Mouse (Mus musculus) midbrain, embryonic 12.5 days (tissue): Measurements from ENCODE around the gene Rab20. TPM values are rescaled to one million over a fixed set of nuclear protein-coding genes. Genes with fewer than 3 reads are reported as not detected.
A peak's percentile ranks its signal among the peaks of the same experiment; 100 is the strongest.

Source experiments
- ATAC-seq: fragments of 200-750 bp; cut with Nextera tagmentation; 2 replicates; pipeline ENCODE4 v1.8.0; 2017; ENCODE audit warnings: low read depth, moderate TSS enrichment, moderate library complexity; ENCODE audit not compliant: low FRiP score
- H3K27ac ChIP-seq: fragments of 300-500 bp; sonication (generic); replicated peaks from 2 replicates; pipeline ENCODE4 v1.5.1; 2016; ENCODE audit warnings: mild to moderate bottlenecking
- H3K27me3 ChIP-seq: fragments of 300-500 bp; sonication (generic); 2 replicates; pipeline ENCODE4 v1.6.1; 2016; ENCODE audit warnings: mild to moderate bottlenecking
- H3K36me3 ChIP-seq: fragments of 300-500 bp; sonication (generic); 2 replicates; pipeline ENCODE4 v1.6.1; 2016
- H3K4me1 ChIP-seq: fragments of 300-500 bp; sonication (generic); 2 replicates; pipeline ENCODE4 v1.6.1; 2016
- H3K4me2 ChIP-seq: fragments of 300-500 bp; sonication (generic); replicated peaks from 2 replicates; pipeline ENCODE4 v1.6.1; 2016; ENCODE audit warnings: mild to moderate bottlenecking, moderate library complexity
- H3K4me3 ChIP-seq: fragments of 300-500 bp; sonication (generic); 2 replicates; pipeline ENCODE4 v1.5.1; 2016; ENCODE audit warnings: mild to moderate bottlenecking
- H3K9ac ChIP-seq: fragments of 300-500 bp; sonication (generic); replicated peaks from 2 replicates; pipeline ENCODE4 v1.6.1; 2016; ENCODE audit warnings: mild to moderate bottlenecking, moderate library complexity
- H3K9me3 ChIP-seq: fragments of 300-500 bp; sonication (generic); 2 replicates; pipeline ENCODE4 v1.6.1; 2016; ENCODE audit warnings: mild to moderate bottlenecking
- WGBS: fragments of 180-500 bp; shearing (Covaris S2); methylation state at CpG from one replicate; pipeline ENCODE4 v1.1.7; 2016; 5-methylcytosine and 5-hydroxymethylcytosine counted together
- polyA plus RNA-seq: library from polyadenylated mRNA; unstranded; fragments of >200 nt; fragmentation: Nextera tagmentation; extraction: Ambion mirVana; gene quantifications from 2 replicates; pipeline ENCODE4 v1.2.1, GENCODE M21; 2016

Rab20 gene
- polyA plus RNA-seq, 1 experiment from 2014 or later = 0.50 TPM

GRCm38 (mm10) chr8:11419232-11419631, 59.3 kb downstream of the Rab20 start:
- WGBS = 40% methylated on average over 6 of the region's 6 CpGs
- Histone ChIP-seq H3K27ac (no peak overlapping the region), H3K4me3 (no peak overlapping the region), H3K9me3 (no peaks in the 10 kb centered on the region), H3K36me3 (no peaks in the 10 kb centered on the region), H3K4me1 (peaks cover 5% of the 10 kb centered on the region), H3K9ac (no peak overlapping the region), H3K4me2 (no peak overlapping the region), H3K27me3 (0 out of 2 replicates have a peak, but pooled peaks cover 3% of the 10 kb centered on the region)
- ATAC-seq = 0 out of 2 replicates have a peak, but pooled peaks have one; percentile 16

DNA sequence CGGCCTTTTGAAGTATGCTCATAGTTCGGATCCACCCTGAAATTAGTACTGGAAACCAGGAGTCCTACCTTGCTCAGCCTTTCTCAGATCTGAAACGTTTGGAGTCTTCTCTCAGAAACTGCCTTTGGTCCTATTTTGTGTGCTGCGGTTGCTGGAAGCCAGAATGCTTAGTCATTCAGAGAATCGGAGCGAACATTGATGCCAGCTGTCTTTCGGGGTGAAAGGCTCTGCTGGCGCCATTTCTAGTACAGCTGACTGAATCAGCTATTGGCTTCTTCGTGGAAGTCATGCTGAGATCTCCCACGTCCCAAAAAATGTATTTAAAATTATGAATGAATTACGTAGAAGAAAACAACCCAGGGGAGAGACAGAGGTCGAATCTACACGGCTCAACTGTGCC, 60.7 kb downstream of the Rab20 start:
- H3K27ac ChIP-seq = no peak overlapping the region
- no peak for ATAC-seq
- WGBS = 80% methylated on average over 13 of the region's 13 CpGs
- no peak overlapping the region for H3K4me3 ChIP-seq
- H3K9me3 ChIP-seq = no peaks in the 10 kb centered on the region
- peaks cover 13% of the 10 kb centered on the region for H3K4me1 ChIP-seq
- H3K36me3 ChIP-seq = no peaks in the 10 kb centered on the region
- H3K9ac ChIP-seq = no peak overlapping the region
- no peaks in the 10 kb centered on the region for H3K27me3 ChIP-seq
- H3K4me2 ChIP-seq = no peak overlapping the region

DNA sequence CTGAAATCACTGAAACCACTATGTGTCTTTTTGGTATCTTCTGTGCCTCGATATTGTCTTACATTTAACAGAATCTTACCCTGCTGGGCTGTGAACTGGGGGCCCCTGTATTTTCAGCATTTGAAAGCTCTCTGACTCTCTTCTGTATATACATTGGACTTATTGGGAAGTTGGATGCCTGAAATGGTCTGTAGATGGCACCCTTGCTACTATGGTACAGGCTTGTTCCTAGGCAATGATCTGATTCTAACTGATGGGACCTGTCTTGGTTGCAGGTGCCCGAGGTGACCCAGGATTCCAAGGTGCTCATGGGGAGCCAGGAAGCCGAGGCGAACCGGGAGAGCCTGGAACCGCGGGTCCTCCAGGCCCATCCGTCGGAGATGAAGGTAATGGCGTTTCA, 63.4 kb downstream of the Rab20 start:
- no peak overlapping the region for H3K27ac ChIP-seq
- no peak overlapping the region for H3K4me2 ChIP-seq
- H3K4me3 ChIP-seq = no peak overlapping the region
- peaks cover 19% of the 10 kb centered on the region for H3K4me1 ChIP-seq
- ATAC-seq = no peak
- 86% methylated on average over 10 of the region's 10 CpGs for WGBS
- H3K27me3 ChIP-seq = no peaks in the 10 kb centered on the region
- no peaks in the 10 kb centered on the region for H3K36me3 ChIP-seq
- H3K9me3 ChIP-seq = no peaks in the 10 kb centered on the region
- H3K9ac ChIP-seq = no peak overlapping the region

- no peak overlapping the region; the same call in 1 of the 2 replicates for H3K4me2 ChIP-seq
- WGBS = 22% methylated on average over 8 of the region's 8 CpGs
- H3K9ac ChIP-seq = no peak overlapping the region
- peaks cover 19% of the 10 kb centered on the region for H3K4me1 ChIP-seq
- H3K27ac ChIP-seq = no peak overlapping the region
- no peak overlapping the region for H3K4me3 ChIP-seq
- no peaks in the 10 kb centered on the region for H3K27me3 ChIP-seq
- no peaks in the 10 kb centered on the region for H3K9me3 ChIP-seq
- peak; percentile 51; the same call in 1 of the 2 replicates for ATAC-seq
- H3K36me3 ChIP-seq = no peaks in the 10 kb centered on the region
Observed at GRCm38 (mm10) chr8:11414304-11414703, 64.2 kb downstream of the Rab20 start.

GRCm38 (mm10) chr8:11412450-11412849, 66.1 kb downstream of the Rab20 start:
- H3K4me3 ChIP-seq = no peak overlapping the region
- no peaks in the 10 kb centered on the region for H3K27me3 ChIP-seq
- H3K4me1 ChIP-seq = peaks cover 19% of the 10 kb centered on the region
- no peak overlapping the region for H3K4me2 ChIP-seq
- WGBS = 76% methylated on average over 5 of the region's 5 CpGs
- no peaks in the 10 kb centered on the region for H3K36me3 ChIP-seq
- no peaks in the 10 kb centered on the region for H3K9me3 ChIP-seq
- H3K27ac ChIP-seq = no peak overlapping the region
- ATAC-seq = no peak
- H3K9ac ChIP-seq = no peak overlapping the region

GRCm38 (mm10) chr8:11411504-11412124, 66.9 kb downstream of the Rab20 start:
- Histone ChIP-seq H3K4me1 (peaks cover 19% of the 10 kb centered on the region), H3K4me2 (no peak overlapping the region), H3K27ac (no peak overlapping the region), H3K9me3 (no peaks in the 10 kb centered on the region), H3K36me3 (no peaks in the 10 kb centered on the region), H3K4me3 (no peak overlapping the region), H3K9ac (no peak overlapping the region), H3K27me3 (no peaks in the 10 kb centered on the region)
- ATAC-seq = no peak
- WGBS = 70% methylated on average over 12 of the region's 12 CpGs

- ATAC-seq = no peak
- H3K27ac ChIP-seq = no peak overlapping the region
Observed at GRCm38 (mm10) chr8:11405722-11406481, 72.6 kb downstream of the Rab20 start.

DNA sequence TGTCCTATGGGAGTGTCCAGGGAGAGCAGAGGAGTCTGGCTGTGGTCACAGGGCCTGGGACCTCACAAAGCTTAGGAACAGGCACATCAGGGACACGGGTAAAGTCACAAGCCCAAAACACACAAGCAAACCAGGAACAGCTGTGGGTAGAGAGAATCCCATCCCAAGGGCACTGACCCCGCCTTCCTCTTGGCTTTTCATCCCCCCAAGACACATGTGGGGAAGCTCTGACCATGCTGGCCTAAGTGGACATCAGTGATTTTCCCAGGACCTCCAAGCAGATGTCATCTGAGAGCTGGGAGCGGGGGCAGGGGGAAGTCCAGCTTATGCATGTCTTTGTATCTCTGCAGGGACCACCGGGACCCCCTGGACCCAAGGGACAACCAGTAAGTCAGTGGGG, 73.9 kb downstream of the Rab20 start:
- Histone ChIP-seq H3K27ac (no peak overlapping the region), H3K4me1 (0 out of 2 replicates have a peak, but pooled peaks cover 4% of the 10 kb centered on the region), H3K4me3 (no peak overlapping the region), H3K4me2 (no peak overlapping the region), H3K9ac (no peak overlapping the region), H3K9me3 (no peaks in the 10 kb centered on the region), H3K36me3 (no peaks in the 10 kb centered on the region), H3K27me3 (no peaks in the 10 kb centered on the region)
- no peak for ATAC-seq
- 68% methylated on average over 4 of the region's 4 CpGs for WGBS

More at GRCm38 (mm10) chr8:11405722-11406481, 72.6 kb downstream of the Rab20 start:
- no peaks in the 10 kb centered on the region for H3K27me3 ChIP-seq
- no peaks in the 10 kb centered on the region for H3K4me1 ChIP-seq
- no peaks in the 10 kb centered on the region for H3K9me3 ChIP-seq
- no peak overlapping the region for H3K4me3 ChIP-seq
- no peaks in the 10 kb centered on the region for H3K36me3 ChIP-seq
- WGBS = 55% methylated on average over 13 of the region's 13 CpGs
- no peak overlapping the region for H3K4me2 ChIP-seq
- no peak overlapping the region for H3K9ac ChIP-seq

GRCm38 (mm10) chr8:11403813-11404212, 74.7 kb downstream of the Rab20 start:
- H3K9me3 ChIP-seq = no peaks in the 10 kb centered on the region
- 92% methylated on average over 9 of the region's 9 CpGs for WGBS

More at GRCm38 (mm10) chr8:11403813-11404212, 74.7 kb downstream of the Rab20 start:
- ATAC-seq = no peak
- Histone ChIP-seq H3K27ac (no peak overlapping the region), H3K36me3 (no peaks in the 10 kb centered on the region), H3K4me2 (no peak overlapping the region), H3K4me1 (0 out of 2 replicates have a peak, but pooled peaks cover 8% of the 10 kb centered on the region), H3K27me3 (no peaks in the 10 kb centered on the region), H3K9ac (no peak overlapping the region), H3K4me3 (no peak overlapping the region)

Other genes with a start within 250 kb of the Rab20 start
- gene Col4a2, start 165.9 kb downstream of the Rab20 start, polyA plus RNA-seq = 73.3 and 82.0 TPM in 2 replicates
- 147 and 176 TPM in 2 replicates for gene Col4a1, start 165.9 kb downstream of the Rab20 start, polyA plus RNA-seq
- 117 and 122 TPM in 2 replicates for gene Naxd, start 18.8 kb upstream of the Rab20 start, polyA plus RNA-seq
- gene Cars2, start 72.1 kb upstream of the Rab20 start, polyA plus RNA-seq = 17.6 and 20.9 TPM in 2 replicates
- 45.2 and 49.3 TPM in 2 replicates for gene Ing1, start 76.9 kb upstream of the Rab20 start, polyA plus RNA-seq
- 119 TPM in 2 replicates for gene Ankrd10, start 157.0 kb upstream of the Rab20 start, polyA plus RNA-seq
- gene 1700016D06Rik, start 222.4 kb upstream of the Rab20 start, polyA plus RNA-seq = 0.23 TPM in 1 of 2 replicates, not detected in the other
- 73.1 and 73.3 TPM in 2 replicates for gene Arhgef7, start 249.0 kb upstream of the Rab20 start, polyA plus RNA-seq